Mouse (Mus musculus) ES-E14 (cell line): ENCODE results near the gene Pdzd8. TPM values are rescaled to one million over a fixed set of nuclear protein-coding genes. Genes with fewer than 3 reads are reported as not detected.

Experiments
- DNase-seq: peaks from one replicate; pipeline ENCODE4 v3.0.0-alpha.2; 2013; ENCODE audit warnings: low read depth, low spot score
- H3K27ac ChIP-seq: 2 replicates; pipeline ENCODE4 v1.5.1; 2012; ENCODE audit warnings: low read depth, mild to moderate bottlenecking, low read length, moderate library complexity, mixed read lengths; ENCODE audit not compliant: poor library complexity, insufficient read depth, severe bottlenecking
- H3K36me3 ChIP-seq: 2 replicates; pipeline ENCODE4 v1.6.1; 2012; ENCODE audit warnings: mild to moderate bottlenecking, low read length, moderate library complexity, mixed read lengths; ENCODE audit not compliant: control insufficient read depth, poor library complexity, insufficient read depth, severe bottlenecking
- H3K4me1 ChIP-seq, 2 experiments: fragments of 150-350 bp in 1 of 2; sonication (generic) in 1 of 2; 2 replicates each; pipeline ENCODE4 v1.6.1; 2012; ENCODE audit warnings: low read length in 2 of 2, mild to moderate bottlenecking in 1 of 2, mixed read lengths in 1 of 2; ENCODE audit not compliant: control insufficient read depth in 2 of 2, insufficient read depth in 2 of 2, poor library complexity in 1 of 2
- H3K4me3 ChIP-seq, 2 experiments: fragments of 150-350 bp in 1 of 2; sonication (generic) in 1 of 2; 2 replicates each; pipeline ENCODE4 v1.5.1; 2012; ENCODE audit warnings: low read length in 2 of 2, low read depth in 1 of 2, mild to moderate bottlenecking in 1 of 2, mixed read lengths in 1 of 2; ENCODE audit not compliant: insufficient read depth in 1 of 2, poor library complexity in 1 of 2, severe bottlenecking in 1 of 2
- H3K9ac ChIP-seq: 2 replicates; pipeline ENCODE4 v1.6.1; 2012; ENCODE audit warnings: low read depth, mild to moderate bottlenecking, low read length, mixed read lengths; ENCODE audit not compliant: poor library complexity, insufficient read depth, severe bottlenecking
- H3K9me3 ChIP-seq: fragments of 150-350 bp; sonication (generic); 2 replicates; pipeline ENCODE4 v1.6.1; 2012; ENCODE audit warnings: low read depth, mild to moderate bottlenecking, low read length; ENCODE audit not compliant: control insufficient read depth, insufficient read depth
- CHD2 ChIP-seq: IDR thresholded peaks from 2 replicates; pipeline ENCODE4 v1.6.1; 2014; ENCODE audit warnings: mild to moderate bottlenecking, low read depth, low read length, inconsistent platforms
- HCFC1 ChIP-seq: IDR thresholded peaks from 2 replicates; pipeline ENCODE4 v1.6.1; 2012; ENCODE audit warnings: low read length, inconsistent platforms, borderline replicate concordance; ENCODE audit not compliant: insufficient read depth
- MAFK ChIP-seq: IDR thresholded peaks from 2 replicates; pipeline ENCODE4 v1.6.1; 2014; ENCODE audit warnings: mild to moderate bottlenecking, low read depth, low read length, inconsistent platforms; ENCODE audit not compliant: insufficient read depth
- ZC3H11A ChIP-seq: IDR thresholded peaks from 2 replicates; pipeline ENCODE4 v1.6.1; 2012; ENCODE audit warnings: low read depth, mild to moderate bottlenecking, inconsistent platforms, low read length, borderline replicate concordance
- ZNF384 ChIP-seq: IDR thresholded peaks from 2 replicates; pipeline ENCODE4 v1.6.1; 2012; ENCODE audit warnings: low read depth, low read length, inconsistent platforms
- in situ Hi-C, 2 experiments: fragments of 600-800 bp; cut with MboI; formaldehyde crosslinking; loops; one replicate each; pipeline ENCODE4 v1.15.1; 2025; ENCODE audit warnings: low sequenced_read_pairs in 2 of 2, inconsistent platforms in 1 of 2; ENCODE audit not compliant: unreplicated experiment in 2 of 2
- total RNA-seq: library from RNA; depleted of rRNA; stranded (reverse); fragments of 300-350 nt; gene quantifications from 2 replicates; pipeline ENCODE4 v1.2.3, GENCODE M21; 2012

Pdzd8 gene
- total RNA-seq, 1 experiment = 54.0 TPM

- no peak overlapping the region for H3K9ac ChIP-seq
- in situ Hi-C loops = no loop called here
- no peaks in the 10 kb centered on the region for H3K9me3 ChIP-seq
- H3K27ac ChIP-seq = no peak overlapping the region
- 0 out of 4 replicates have a peak, but pooled peaks cover 0 to 2% of the 10 kb centered on the region in 2 experiments for H3K4me1 ChIP-seq
- TF ChIP-seq MAFK (no peak), CHD2 (no peak), HCFC1 (no peak), ZC3H11A (no peak), ZNF384 (no peak)
- H3K36me3 ChIP-seq = no peaks in the 10 kb centered on the region
- no peak overlapping the region for H3K4me3 ChIP-seq
- no peak for DNase-seq
Observed at GRCm38 (mm10) chr19:59265907-59266306, 79.7 kb downstream of the Pdzd8 start.

- no peak for DNase-seq
- no peak overlapping the region for H3K27ac ChIP-seq
- in situ Hi-C loops = no loop called here
Observed at GRCm38 (mm10) chr19:59264838-59265532, 80.6 kb downstream of the Pdzd8 start.

GRCm38 (mm10) chr19:59263171-59263570 is 82.4 kb downstream of the Pdzd8 start:
- Histone ChIP-seq H3K9me3 (no peaks in the 10 kb centered on the region), H3K4me1 (0 out of 4 replicates have a peak, but pooled peaks cover 0 to 2% of the 10 kb centered on the region in 2 experiments), H3K9ac (no peak overlapping the region), H3K27ac (no peak overlapping the region), H3K4me3 (no peak overlapping the region), H3K36me3 (no peaks in the 10 kb centered on the region)
- no peak for DNase-seq
- TF ChIP-seq CHD2 (no peak), MAFK (no peak), ZC3H11A (no peak), HCFC1 (no peak), ZNF384 (no peak)
- in situ Hi-C loops = no loop called here

More at GRCm38 (mm10) chr19:59264838-59265532, 80.6 kb downstream of the Pdzd8 start:
- TF ChIP-seq HCFC1 (no peak), ZC3H11A (no peak)
- Histone ChIP-seq H3K36me3 (no peaks in the 10 kb centered on the region), H3K9ac (no peak overlapping the region), H3K4me3 (no peak overlapping the region), H3K9me3 (no peaks in the 10 kb centered on the region), H3K4me1 (0 out of 4 replicates have a peak, but pooled peaks cover 0 to 2% of the 10 kb centered on the region in 2 experiments)

- Histone ChIP-seq H3K27ac (no peak overlapping the region), H3K4me3 (no peak overlapping the region; a peak in 1 of 4 replicates), H3K4me1 (0 out of 4 replicates have a peak, but pooled peaks cover 0 to 2% of the 10 kb centered on the region in 2 experiments), H3K9me3 (no peaks in the 10 kb centered on the region), H3K36me3 (no peaks in the 10 kb centered on the region), H3K9ac (no peak overlapping the region)
- TF ChIP-seq ZNF384 (no peak), CHD2 (no peak), ZC3H11A (no peak), MAFK (no peak), HCFC1 (no peak)
- in situ Hi-C loops = no loop called here
- no peak for DNase-seq
Observed at GRCm38 (mm10) chr19:59261604-59262003, 84.0 kb downstream of the Pdzd8 start.
